Mouse (Mus musculus) regulatory T cell (primary cell): ENCODE measurements around the gene Mpzl2.

Experiments used
- in situ Hi-C: fragments of 300-600 bp; cut with MboI, MseI; formaldehyde crosslinking; loops from one replicate; pipeline ENCODE4 v1.15.1; 2025; ENCODE audit warnings: high pct_unique_total_duplicates

Gene Mpzl2

GRCm38 (mm10) chr9:45039499-45039898, at the start of gene Mpzl2:
Mpzl2 (plus strand) TSS chr9:45039799.
- in situ Hi-C loops, result no loop called here

- in situ Hi-C loops, result no loop called here
These were observed 47.8 kb upstream of the Mpzl2 start for GRCm38 (mm10) chr9:44991821-44992220.

DNA sequence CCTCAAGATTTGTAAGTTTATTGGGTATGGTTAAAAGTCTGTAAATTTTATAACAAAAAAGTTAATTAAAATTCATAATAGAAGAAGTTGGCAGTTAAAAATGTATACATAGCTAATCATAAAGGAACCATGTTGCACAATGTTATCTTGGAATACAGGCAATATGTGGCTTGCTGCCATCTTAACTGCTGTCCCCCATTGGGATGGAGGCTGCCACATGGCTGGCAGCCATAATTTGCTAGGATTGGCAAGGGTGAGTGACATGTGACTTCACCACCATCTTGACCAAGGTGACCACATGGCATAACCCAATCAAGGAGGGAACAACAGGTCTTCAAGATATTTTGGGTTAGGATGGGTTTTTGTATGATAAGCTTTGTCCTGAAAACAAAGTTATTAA, 47.3 kb upstream of the Mpzl2 start:
- in situ Hi-C loops, result no loop called here

DNA sequence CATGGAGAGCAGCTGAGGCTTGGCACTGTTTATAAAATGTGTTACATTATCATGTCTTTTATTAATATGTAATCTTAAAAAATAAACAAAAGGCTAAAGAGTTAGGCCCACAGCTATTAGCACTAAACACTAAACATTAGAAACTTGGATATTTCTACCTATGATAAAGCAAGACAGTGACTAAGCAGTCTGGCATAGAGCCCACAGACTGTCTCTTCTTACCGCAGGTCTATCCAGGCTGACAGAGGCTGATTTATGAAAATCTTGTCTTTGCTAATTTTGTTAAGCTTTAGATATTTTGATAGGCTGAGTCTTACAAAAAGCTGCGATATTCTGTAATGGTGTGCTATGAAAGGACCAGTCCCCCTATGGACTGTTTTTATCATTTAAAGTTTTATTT, 46.3 kb upstream of the Mpzl2 start:
- in situ Hi-C loops, result no loop called here

- in situ Hi-C loops, result no loop called here
These were observed 44.6 kb upstream of the Mpzl2 start for GRCm38 (mm10) chr9:44994962-44995361.

DNA sequence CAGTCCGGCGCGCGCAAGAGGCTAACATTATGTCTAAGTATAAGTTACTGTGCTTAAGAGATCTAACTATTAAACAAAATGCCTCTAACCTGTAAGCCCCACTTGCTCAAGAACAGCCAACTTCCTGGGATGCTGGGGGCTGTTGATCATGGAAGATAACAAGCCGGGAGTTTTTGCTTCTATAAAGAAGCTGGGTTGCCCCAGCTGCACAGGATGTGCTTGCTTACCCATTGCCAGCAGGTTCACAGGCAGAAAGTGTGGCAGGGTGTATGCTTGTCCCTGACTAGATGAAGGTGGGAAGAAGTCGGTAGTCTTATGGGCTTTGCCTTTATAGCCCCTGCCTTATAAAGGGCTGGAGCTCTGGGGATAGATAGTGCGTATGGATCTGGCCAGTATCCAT, 43.0 kb upstream of the Mpzl2 start:
- in situ Hi-C loops, result no loop called here

DNA sequence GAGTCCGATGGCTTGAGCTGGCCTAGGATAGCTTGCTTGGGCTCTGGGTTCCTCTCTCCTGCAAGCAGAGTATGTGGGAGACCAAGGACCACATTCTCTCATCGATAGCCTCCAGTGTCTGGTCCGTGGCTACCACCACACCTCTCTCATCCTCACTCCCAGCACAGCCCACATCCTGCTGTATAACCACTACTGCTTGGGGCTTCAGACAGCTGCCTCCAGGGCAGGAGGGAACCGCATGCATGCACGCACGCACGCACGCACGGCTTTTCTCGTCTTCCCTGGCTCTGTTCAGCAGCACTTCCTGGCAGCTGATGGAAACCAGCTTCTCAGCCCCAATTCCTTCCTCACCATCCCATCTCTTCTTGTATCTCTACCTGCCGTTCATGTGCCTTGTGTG, 41.5 kb upstream of the Mpzl2 start:
- in situ Hi-C loops, result no loop called here

GRCm38 (mm10) chr9:44999171-44999570, 40.4 kb upstream of the Mpzl2 start:
- in situ Hi-C loops, result no loop called here

DNA sequence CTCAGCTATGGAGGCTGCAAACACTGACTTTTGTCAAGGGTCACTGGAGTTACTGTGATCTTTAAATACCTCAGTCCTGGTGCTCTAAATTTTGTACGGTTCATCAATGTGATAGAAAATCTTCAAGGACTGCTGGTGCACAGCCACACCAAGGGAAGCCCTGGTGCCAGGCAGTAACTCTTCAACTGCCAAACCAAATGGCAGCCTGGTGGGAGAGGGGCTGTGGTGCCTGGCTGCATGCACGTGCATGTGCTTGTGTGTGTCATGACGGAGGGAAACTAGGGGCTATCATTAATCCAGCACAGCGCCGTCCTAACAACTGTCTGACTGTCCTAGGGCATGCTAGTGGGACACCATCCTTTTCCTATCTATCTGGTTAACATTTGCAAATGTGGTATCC, 39.8 kb upstream of the Mpzl2 start:
- in situ Hi-C loops, result no loop called here

DNA sequence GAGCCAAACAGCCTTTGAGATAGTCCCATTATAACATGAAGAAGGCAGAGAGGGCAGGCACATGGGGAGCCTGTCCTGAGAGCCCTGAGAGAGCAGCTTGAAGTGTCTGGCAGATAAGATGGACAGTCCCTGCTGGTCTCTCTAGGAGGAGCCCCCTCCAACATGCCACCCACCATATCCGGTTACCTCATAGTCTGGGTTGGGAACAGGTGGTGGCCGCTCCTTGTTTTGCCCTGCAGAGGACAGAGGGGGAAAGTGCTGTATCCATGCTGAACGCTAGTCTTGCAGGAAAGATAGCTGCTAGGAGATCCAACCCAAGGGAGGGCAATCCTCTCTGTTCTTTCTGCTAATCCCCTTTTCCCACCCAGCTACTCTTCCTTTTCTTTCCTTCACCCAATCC, 39.4 kb upstream of the Mpzl2 start:
- in situ Hi-C loops, result no loop called here

DNA sequence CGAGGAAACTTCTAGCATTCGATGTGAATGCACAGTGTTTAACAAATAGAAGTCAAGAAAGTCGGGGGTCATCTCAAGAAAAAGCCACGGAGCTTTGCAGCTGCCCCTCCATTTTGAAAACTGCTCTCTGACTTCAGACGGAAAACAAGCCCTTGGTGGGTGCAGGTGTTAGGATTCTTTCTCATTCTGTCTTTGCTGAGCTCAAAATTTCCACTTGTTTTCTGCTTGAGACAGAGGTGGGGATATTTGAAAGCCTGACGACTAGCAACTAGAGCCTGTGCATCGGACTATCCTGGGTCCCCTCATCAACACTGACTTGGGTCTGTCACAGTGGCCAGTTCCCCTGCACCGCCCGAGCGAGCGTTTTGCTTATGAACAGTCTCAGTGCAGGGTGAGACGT, 32.2 kb upstream of the Mpzl2 start:
- in situ Hi-C loops, result no loop called here

DNA sequence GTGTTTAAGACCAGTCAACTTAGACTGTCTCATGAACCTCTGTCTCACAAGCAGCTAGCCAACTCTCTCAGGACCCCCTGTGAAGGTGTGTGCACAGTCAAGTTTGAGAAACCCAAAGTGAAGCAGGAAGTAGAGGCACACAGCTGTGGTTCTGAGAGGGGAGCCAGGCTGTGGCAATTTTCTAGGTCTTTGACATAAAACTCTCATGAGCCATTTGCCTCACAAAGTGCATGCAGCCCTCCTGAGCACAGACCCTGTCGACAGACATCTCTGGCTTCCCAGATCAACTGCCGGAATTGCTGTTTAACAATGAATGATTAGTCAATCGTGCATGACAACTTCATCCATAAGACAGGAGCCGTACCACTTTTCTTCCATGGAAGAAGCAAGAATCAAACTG, 31.3 kb upstream of the Mpzl2 start:
- in situ Hi-C loops, result no loop called here

DNA sequence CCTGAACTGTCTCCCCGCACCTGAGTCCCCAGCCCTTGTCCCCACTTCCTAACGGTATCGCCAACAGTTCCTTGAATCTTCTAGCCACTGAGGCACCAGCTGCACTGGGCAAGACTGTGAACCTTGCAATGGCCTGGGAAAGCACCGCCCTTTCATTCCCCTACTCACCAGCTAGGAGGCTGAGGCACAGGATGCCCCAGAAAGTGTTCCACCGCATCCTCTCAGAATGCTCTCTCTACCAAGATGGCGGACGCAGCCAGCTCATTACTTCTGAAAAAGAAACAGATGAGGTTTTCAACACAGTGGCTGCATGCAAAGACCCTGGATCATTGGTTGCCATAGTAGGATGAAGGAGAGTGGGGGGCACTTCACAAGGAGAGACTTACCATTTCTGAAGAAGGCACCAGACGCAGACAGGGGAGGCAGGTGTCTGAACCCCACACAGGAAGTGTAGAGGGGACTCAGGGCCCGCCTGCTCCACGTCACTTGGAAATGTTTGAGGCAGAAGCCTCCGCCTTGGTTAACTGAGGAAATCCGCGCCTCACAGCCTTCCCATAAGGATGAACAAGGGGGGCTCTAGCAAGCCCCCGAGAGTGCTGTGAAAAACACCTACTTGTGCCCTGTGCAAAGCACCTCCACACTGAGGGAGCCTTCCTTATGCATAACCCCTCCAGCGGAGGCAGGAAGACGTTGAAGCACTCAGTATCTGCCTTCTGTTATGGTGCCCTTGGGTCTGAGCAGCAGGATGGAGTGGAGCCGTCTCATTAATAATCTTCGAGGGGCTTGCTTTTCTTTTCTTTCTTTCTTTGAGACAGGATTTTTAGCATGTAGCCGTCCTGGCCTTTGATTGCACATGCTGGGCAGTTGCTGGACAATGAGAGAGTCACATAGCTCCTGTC, 30.2 kb upstream of the Mpzl2 start, which contains the start of gene Cd3e:
Cd3e (minus strand) TSS at position 448 of the 899 bp plus-strand sequence.
- in situ Hi-C loops, result loop anchor here (5.0 kb wide), 1 partner anchor 37 kb away; no protein-coding TSS in a partner anchor

DNA sequence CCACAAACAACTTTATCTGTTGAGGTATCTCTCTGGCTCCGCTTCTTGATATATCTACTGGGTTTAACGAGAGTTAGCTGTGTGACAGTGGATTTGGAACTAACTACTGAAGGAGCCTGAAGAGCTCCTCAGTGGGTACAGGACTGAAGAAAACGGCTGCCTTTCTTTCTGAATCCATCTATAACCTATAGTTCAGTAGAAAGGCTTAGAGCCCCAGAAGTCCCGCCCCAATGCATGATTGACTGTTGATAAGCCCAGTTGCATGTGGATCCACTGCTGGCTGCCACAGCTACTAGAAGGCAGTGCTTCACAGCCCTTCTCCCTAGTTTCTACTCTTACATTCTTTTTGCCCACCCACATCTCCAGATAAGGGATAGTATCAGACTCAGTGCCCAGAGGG, 29.1 kb upstream of the Mpzl2 start:
- in situ Hi-C loops, result loop anchor here (5.0 kb wide), 1 partner anchor 38 kb away; no protein-coding TSS in a partner anchor

DNA sequence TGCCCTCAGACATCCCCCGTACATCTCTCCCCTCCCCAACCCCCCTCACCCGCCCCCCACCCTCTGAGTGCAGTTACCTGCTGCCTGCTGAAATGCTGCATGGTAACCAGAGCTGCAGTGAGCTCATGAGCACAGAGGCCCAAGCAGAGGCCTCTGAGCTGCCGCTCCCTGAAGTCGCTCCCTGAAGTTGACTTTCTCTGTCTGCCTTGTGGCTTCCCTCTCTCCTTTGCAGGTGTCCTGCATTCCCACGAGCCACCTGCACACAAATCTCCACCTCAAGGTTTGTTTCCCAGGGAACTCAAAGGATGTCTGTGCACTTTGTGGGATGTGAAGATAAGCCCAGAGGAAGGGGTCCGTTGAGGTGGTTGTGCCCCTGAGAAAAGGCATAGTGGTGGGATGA, 28.3 kb upstream of the Mpzl2 start:
- in situ Hi-C loops, result loop anchor here (5.0 kb wide), 1 partner anchor 39 kb away; no protein-coding TSS in a partner anchor

DNA sequence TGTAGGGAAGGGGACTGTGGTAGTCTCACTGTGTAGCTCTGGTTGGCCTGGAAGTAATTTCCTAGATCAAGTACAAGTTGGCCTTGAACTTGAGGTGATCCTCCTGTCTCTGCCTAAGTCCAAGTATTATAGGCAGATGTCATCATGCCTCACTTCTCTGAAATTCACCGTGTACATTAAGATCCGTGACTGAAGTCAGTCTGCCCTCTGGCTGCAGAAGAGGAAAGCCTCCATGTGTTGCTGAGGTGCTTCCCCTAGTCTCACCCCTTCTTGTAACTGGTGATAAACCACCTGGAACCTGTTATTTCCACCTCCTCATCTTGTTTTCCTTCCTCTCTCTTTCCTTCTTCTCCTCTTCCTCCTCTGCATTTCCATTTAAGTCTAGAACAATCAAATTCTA, 24.7 kb upstream of the Mpzl2 start:
- in situ Hi-C loops, result loop anchor here (5.0 kb wide), 1 partner anchor 43 kb away; no protein-coding TSS in a partner anchor

DNA sequence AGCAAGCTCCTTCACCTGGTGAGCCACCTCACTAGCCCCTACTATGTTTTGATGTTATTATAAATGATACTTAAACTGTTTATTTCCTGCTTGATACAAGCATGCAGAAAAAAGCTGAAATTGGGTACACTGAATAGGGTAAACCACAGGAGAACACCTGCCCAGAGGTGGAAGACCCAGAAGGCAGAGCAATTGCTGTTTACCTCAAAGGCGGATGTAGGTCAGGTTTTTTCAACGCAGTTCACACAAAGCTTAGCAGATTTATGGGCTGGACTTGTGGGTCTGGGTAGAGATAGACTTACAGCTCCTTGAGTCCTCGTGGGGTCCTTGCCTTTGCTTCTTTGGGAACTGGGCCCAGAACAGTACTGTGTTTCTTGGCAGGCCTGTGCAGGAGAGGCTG, 23.8 kb upstream of the Mpzl2 start:
- in situ Hi-C loops, result no loop called here

- in situ Hi-C loops, result no loop called here
These were observed 21.6 kb upstream of the Mpzl2 start for GRCm38 (mm10) chr9:45018031-45018430.

DNA sequence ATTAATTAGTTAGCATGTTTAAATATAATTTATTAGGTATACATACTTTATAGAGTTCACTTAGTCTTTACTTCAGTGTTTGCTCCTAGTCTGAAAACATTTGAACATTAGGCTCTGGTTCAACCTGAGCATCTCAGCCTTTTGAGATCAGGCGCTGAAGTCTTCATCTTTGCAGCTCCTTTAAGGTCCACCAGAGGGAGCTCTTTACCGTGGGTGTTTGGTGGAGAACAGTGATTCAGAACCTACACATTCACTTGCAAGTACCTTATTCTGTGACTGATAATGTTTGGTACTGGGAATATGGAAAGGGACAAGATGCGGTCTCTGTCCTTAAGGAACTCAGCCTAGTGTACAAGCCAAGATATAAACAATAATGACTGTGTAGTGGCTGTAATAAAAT, 16.8 kb upstream of the Mpzl2 start:
- in situ Hi-C loops, result loop anchor here (10.0 kb wide), 1 partner anchor 392 kb away; no protein-coding TSS in a partner anchor

GRCm38 (mm10) chr9:45023638-45024037, 16.0 kb upstream of the Mpzl2 start:
- in situ Hi-C loops, result loop anchor here (10.0 kb wide), 1 partner anchor 391 kb away; no protein-coding TSS in a partner anchor

DNA sequence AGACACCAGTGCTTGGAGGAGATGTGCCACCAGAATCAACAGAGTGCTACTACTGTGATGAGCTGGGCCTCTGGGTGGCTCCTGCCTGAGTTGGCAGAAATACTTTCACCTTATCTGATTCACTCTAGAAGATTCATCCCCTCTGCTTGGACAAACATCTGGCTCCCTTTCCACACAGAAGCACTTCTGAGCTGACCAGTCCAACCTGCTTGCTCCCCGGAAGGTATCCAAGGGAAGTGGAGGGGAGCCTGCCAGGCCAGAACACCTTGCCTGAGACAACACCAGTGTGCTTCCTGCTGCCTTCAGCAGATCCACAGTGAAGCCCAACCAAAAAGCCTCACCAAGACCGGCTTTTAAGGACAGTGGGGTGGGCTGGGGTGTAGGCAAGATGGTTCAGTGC, 15.4 kb upstream of the Mpzl2 start:
- in situ Hi-C loops, result loop anchor here (10.0 kb wide), 1 partner anchor 391 kb away; no protein-coding TSS in a partner anchor

DNA sequence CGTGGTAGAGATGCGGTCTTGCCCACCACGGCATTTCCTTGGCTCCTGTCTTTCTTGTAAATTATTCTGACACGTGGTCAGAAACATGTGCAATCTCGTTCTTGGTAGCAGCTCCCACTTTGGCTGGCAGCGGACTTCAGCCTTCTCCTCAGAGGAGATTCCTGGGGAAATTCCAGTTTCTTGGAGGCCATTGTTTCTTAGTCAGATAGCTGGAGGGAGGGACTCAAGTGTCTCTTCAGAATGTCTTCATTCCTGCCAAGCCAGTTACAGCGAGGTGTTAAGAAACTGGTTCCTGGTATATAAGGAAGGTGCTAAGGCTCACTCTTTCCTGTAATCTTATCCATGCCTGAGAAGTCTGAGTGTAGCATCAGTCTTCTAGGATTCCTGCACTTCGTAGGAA, 12.2 kb upstream of the Mpzl2 start:
- in situ Hi-C loops, result loop anchor here (5.0 to 10.0 kb wide), 2 partner anchors 105 to 387 kb away; no protein-coding TSS in a partner anchor

DNA sequence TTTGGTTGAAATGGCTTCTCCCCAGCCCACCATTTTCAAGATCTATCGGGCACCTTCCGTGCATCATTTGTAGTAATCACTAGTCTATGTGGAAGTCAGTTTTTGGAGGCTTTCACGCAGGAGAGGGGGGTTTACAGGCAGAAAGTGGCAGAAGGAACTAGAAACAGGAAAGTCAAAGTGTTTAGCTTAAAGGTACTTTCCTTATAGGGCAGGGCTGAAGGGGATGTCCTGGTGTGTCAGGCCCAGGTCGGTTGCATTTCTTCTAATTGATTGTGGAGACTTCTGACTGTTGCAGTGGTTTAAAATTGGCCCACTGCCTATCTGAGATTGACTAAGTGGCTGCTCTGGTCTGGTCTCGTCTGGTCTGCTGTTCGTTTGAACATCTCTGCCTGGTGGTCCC, 9.3 kb upstream of the Mpzl2 start:
- in situ Hi-C loops, result no loop called here
